Mouse (Mus musculus) heart, adult 2 months (tissue): ENCODE data around the gene Prkag2.

Experiments
- CTCF ChIP-seq: fragments of 200-600 bp; IDR thresholded peaks from 2 replicates; pipeline ENCODE4 v1.8.1; 2022; ENCODE audit warnings: antibody characterized with exemption, mild to moderate bottlenecking, moderate library complexity
- EP300 ChIP-seq: fragments of 200-500 bp; IDR thresholded peaks from 2 replicates; pipeline ENCODE4 v1.6.1; 2011; ENCODE audit warnings: low read depth, low read length, control low read depth; ENCODE audit not compliant: insufficient read depth
- POLR2A ChIP-seq: fragments of 200-500 bp; IDR thresholded peaks from 2 replicates; pipeline ENCODE4 v1.6.1; 2011; ENCODE audit warnings: mild to moderate bottlenecking, low read depth, low read length, control low read depth; ENCODE audit not compliant: insufficient read depth

DNA sequence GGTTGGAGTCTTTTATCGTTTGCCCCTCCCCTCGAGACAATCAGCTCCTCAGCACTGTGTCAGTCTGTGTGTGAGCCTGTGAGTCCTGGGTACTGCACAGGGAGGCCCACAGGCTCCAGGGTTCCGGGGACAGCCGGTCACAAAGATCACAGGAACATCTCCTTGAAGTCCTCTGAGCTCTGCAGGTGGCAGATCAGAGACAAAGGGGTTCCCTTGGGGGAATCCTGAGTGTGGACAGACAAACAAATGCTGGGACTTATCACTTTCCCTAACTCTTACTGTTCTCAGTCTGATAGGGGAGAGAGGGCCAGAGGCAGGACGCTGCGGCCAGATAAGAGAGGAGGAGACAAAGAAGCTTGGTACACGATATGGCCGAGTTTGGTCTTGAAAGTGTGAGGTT, 172.7 kb downstream of the Prkag2 start:
- TF ChIP-seq EP300 (no peak), CTCF (no peak), POLR2A (no peak)
